Comparison of ENCODE assay signal across 8 mouse cellular contexts in the genomic region with DNA sequence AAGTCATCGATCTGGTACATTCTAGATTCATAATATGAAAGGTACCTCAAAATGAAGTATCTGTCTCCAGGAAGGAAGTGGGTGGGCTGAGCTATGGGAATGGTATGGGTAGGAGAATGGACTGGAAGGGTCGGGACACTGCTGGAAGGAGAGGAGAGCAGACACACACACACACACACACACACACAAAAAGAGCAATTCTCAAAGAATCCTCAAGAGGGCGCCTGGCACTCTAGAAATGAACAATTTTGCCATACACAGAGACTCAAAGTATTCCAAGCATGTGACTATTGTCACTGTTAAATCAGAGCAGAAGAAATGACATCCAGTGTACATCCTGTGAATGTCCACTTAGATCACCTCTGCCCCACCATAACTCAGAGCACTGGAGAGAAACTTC. TPM values are rescaled to one million over a fixed set of nuclear protein-coding genes. Genes with fewer than 3 reads are reported as not detected.
A peak's percentile ranks its signal among the peaks of the same experiment; 100 is the strongest.
DNase-seq lines count a peak whose midpoint lies in the region; ATAC-seq lines count a peak whose summit lies in the region.
"Had no signal": no experiment of that assay in that cellular context is flagged by ENCODE, and none has a peak within 500 bp of the region (broad histone marks: within the 10 kb centered on the region; RNA-seq: fewer than 3 reads in every experiment).

No protein-coding gene starts in this region.

- H3K4me1 ChIP-seq in midbrain, embryonic 15.5 days: no peaks in the 10 kb centered on the region
- H3K4me1 ChIP-seq: neural tube, embryonic 12.5 days had no signal

- no peaks in the 10 kb centered on the region for H3K9me3 ChIP-seq in midbrain, embryonic 15.5 days
- H3K9me3 ChIP-seq: neural tube, embryonic 12.5 days had no signal

- H3K36me3 ChIP-seq in midbrain, embryonic 15.5 days (replicated peaks): 0 out of 2 replicates have a peak, but pooled peaks cover 4% of the 10 kb centered on the region

- H3K4me2 ChIP-seq in midbrain, embryonic 15.5 days: no peak overlapping the region
- H3K4me2 ChIP-seq: neural tube, embryonic 12.5 days had no signal

- H3K9ac ChIP-seq in midbrain, embryonic 15.5 days: no peak overlapping the region
- H3K9ac ChIP-seq: neural tube, embryonic 12.5 days had no signal

- no peaks in the 10 kb centered on the region for H3K27me3 ChIP-seq in midbrain, embryonic 15.5 days (replicated peaks)
- H3K27me3 ChIP-seq: neural tube, embryonic 12.5 days had no signal

- peak; percentile 69; the same call in 1 of the 2 replicates for ATAC-seq in frontal cortex, adult (ENCODE audit: low TSS enrichment)
- ATAC-seq in midbrain, embryonic 15.5 days (replicated peaks): peak; percentile 45; the same call in 1 of the 2 replicates

- H3K4me3 ChIP-seq in midbrain, embryonic 15.5 days: no peak overlapping the region
- H3K4me3 ChIP-seq: neural tube, embryonic 12.5 days had no signal

- H3K27ac ChIP-seq in midbrain, embryonic 15.5 days: no peak overlapping the region
- H3K27ac ChIP-seq: neural tube, embryonic 12.5 days had no signal

- WGBS in midbrain, embryonic 15.5 days: 32% methylated on average over 3 of the region's 3 CpGs

- DNase-seq in right cerebral cortex, adult 2 months (ENCODE audit: low spot score in 2 of 2): peak; percentile 67 to 70
- DNase-seq in right cerebral cortex, adult 18-20 months: no peak
- DNase-seq in brain, adult 2 months (ENCODE audit: low read depth, low spot score): peak; percentile 85
- peak; percentile 52 to 68 for DNase-seq in layer of hippocampus, postnatal 10 days (ENCODE audit: low spot score in 2 of 2)
- no peak for DNase-seq in ovary, postnatal 10 days (ENCODE audit: low spot score)

RNA-seq across cellular contexts. Expression of gene Osbpl7, which starts 22.1 kb away (rescaled TPM):
- total RNA-seq in layer of hippocampus, postnatal 10 days (2021): 10 to 100 TPM; 12.9 to 13.5 TPM
- 12.8 and 14.1 TPM in 2 replicates for polyA plus RNA-seq in midbrain, embryonic 15.5 days (2015; fragmentation: Nextera tagmentation; extraction: Ambion mirVana)

RNA-seq across cellular contexts. Expression of gene Mrpl10, which starts 31.2 kb away (rescaled TPM):
- total RNA-seq in layer of hippocampus, postnatal 10 days (2021): 10 to 100 TPM; 74.4 to 76.7 TPM
- polyA plus RNA-seq in midbrain, embryonic 15.5 days (2015; fragmentation: Nextera tagmentation; extraction: Ambion mirVana): 54.5 and 60.2 TPM in 2 replicates

RNA-seq across cellular contexts. Expression of gene Lrrc46, which starts 31.3 kb away (rescaled TPM):
- 1 to 10 TPM in 1 of 2 experiments, under 1 TPM in 1; 0.83 to 1.6 TPM for total RNA-seq in layer of hippocampus, postnatal 10 days (2021)
- 3.4 and 3.8 TPM in 2 replicates for polyA plus RNA-seq in midbrain, embryonic 15.5 days (2015; fragmentation: Nextera tagmentation; extraction: Ambion mirVana)

RNA-seq across cellular contexts. Expression of gene Tbx21, which starts 42.6 kb away (rescaled TPM):
- total RNA-seq in layer of hippocampus, postnatal 10 days (2021): under 1 TPM; 0.18 TPM
- 0.13 and 0.19 TPM in 2 replicates for polyA plus RNA-seq in midbrain, embryonic 15.5 days (2015; fragmentation: Nextera tagmentation; extraction: Ambion mirVana)
- polyA plus RNA-seq: neural tube, embryonic 12.5 days had no signal

RNA-seq across cellular contexts. Expression of gene Scrn2, which starts 42.8 kb away (rescaled TPM):
- total RNA-seq in layer of hippocampus, postnatal 10 days (2021): 1 to 10 TPM; 5.2 to 6.3 TPM
- 15.0 and 16.4 TPM in 2 replicates for polyA plus RNA-seq in midbrain, embryonic 15.5 days (2015; fragmentation: Nextera tagmentation; extraction: Ambion mirVana)

Comparison
In these comparisons a context has a peak if more than half of its experiments do, and no peak if none do; other contexts are left out.
1. DNase-seq: peak in right cerebral cortex, adult 2 months (2 of 2), brain, adult 2 months (single experiment) and layer of hippocampus, postnatal 10 days (2 of 2); none in right cerebral cortex, adult 18-20 months (single experiment) and ovary, postnatal 10 days (single experiment).